Mouse (Mus musculus): Measurements from ENCODE around the gene Mbd4. TPM values are rescaled to one million over a fixed set of nuclear protein-coding genes. Genes with fewer than 3 reads are reported as not detected.
A peak's percentile ranks its signal among the peaks of the same experiment; 100 is the strongest.

The Mbd4 gene
- polyA plus RNA-seq, 1 experiment from 2014 or later = 13.4 TPM

- peaks cover 94% of the 10 kb centered on the region for H3K36me3 ChIP-seq (ENCODE audit: control insufficient read depth, insufficient read depth, low read length)
- 84% methylated on average over 26 of the region's 34 CpGs for WGBS
Observed at GRCm38 (mm10) chr6:115791842-115792686, 61.1 kb downstream of the Mbd4 start.

GRCm38 (mm10) chr6:115791016-115791415 is 62.2 kb downstream of the Mbd4 start:
- 81% methylated on average over 10 of the region's 10 CpGs for WGBS
- H3K4me2 ChIP-seq (ENCODE audit: low read depth, low read length) = no peak overlapping the region
- ATAC-seq (ENCODE audit: low read depth) (no peak), DNase-seq (ENCODE audit: low spot score) (no peak)
- no peak overlapping the region for H3K9ac ChIP-seq (ENCODE audit: low read depth, low read length)
- H3K27ac ChIP-seq (replicated peaks; ENCODE audit: low read depth, low read length) = no peak overlapping the region
- no peaks in the 10 kb centered on the region for H3K4me1 ChIP-seq (ENCODE audit: control insufficient read depth, insufficient read depth, low read length)
- H3K4me3 ChIP-seq (ENCODE audit: low read depth, low read length) = no peak overlapping the region
- peaks cover 94% of the 10 kb centered on the region for H3K36me3 ChIP-seq (ENCODE audit: control insufficient read depth, insufficient read depth, low read length)
- no peaks in the 10 kb centered on the region for H3K27me3 ChIP-seq (replicated peaks; ENCODE audit: control insufficient read depth, insufficient read depth, low read length)
- no peaks in the 10 kb centered on the region for H3K9me3 ChIP-seq (ENCODE audit: control insufficient read depth, low read length)

More at GRCm38 (mm10) chr6:115791842-115792686, 61.1 kb downstream of the Mbd4 start:
- Histone ChIP-seq H3K4me2 (ENCODE audit: low read depth, low read length) (no peak overlapping the region), H3K9me3 (ENCODE audit: control insufficient read depth, low read length) (no peaks in the 10 kb centered on the region), H3K9ac (ENCODE audit: low read depth, low read length) (no peak overlapping the region), H3K27me3 (replicated peaks; ENCODE audit: control insufficient read depth, insufficient read depth, low read length) (no peaks in the 10 kb centered on the region), H3K27ac (replicated peaks; ENCODE audit: low read depth, low read length) (no peak overlapping the region), H3K4me1 (ENCODE audit: control insufficient read depth, insufficient read depth, low read length) (no peaks in the 10 kb centered on the region), H3K4me3 (ENCODE audit: low read depth, low read length) (no peak overlapping the region)
- peak; percentile 38 for DNase-seq (ENCODE audit: low spot score)
- no peak for ATAC-seq (ENCODE audit: low read depth)

Other genes with a start within 250 kb of the Mbd4 start
- gene Raf1, start 176.7 kb downstream of the Mbd4 start, polyA plus RNA-seq (2014; fragmentation: Nextera tagmentation; extraction: Ambion mirVana) = 98.6 and 112 TPM in 2 replicates
- gene Tmem40, start 91.0 kb downstream of the Mbd4 start, polyA plus RNA-seq (2014; fragmentation: Nextera tagmentation; extraction: Ambion mirVana) = 7.5 and 7.8 TPM in 2 replicates
- 36.9 and 42.6 TPM in 2 replicates for gene Cand2, start 78.8 kb downstream of the Mbd4 start, polyA plus RNA-seq (2014; fragmentation: Nextera tagmentation; extraction: Ambion mirVana)
- 2,245 and 2,432 TPM in 2 replicates for gene Rpl32, start 44.6 kb downstream of the Mbd4 start, polyA plus RNA-seq (2014; fragmentation: Nextera tagmentation; extraction: Ambion mirVana)
- 0.79 and 0.89 TPM in 2 replicates for gene Efcab12, start 15.0 kb downstream of the Mbd4 start, polyA plus RNA-seq (2014; fragmentation: Nextera tagmentation; extraction: Ambion mirVana)
- gene Ift122, start 99 bp upstream of the Mbd4 start, polyA plus RNA-seq (2014; fragmentation: Nextera tagmentation; extraction: Ambion mirVana) = 20.4 and 21.8 TPM in 2 replicates
- gene Rho, start 78.4 kb upstream of the Mbd4 start, polyA plus RNA-seq (2014; fragmentation: Nextera tagmentation; extraction: Ambion mirVana) = 0.51 and 1.0 TPM in 2 replicates
- not detected in 2 replicates for gene H1foo, start 91.6 kb upstream of the Mbd4 start, polyA plus RNA-seq (2014; fragmentation: Nextera tagmentation; extraction: Ambion mirVana)
- 45.5 and 46.9 TPM in 2 replicates for gene Plxnd1, start 141.6 kb upstream of the Mbd4 start, polyA plus RNA-seq (2014; fragmentation: Nextera tagmentation; extraction: Ambion mirVana)

Data from embryonic facial prominence, embryonic 14.5 days (tissue).